Mouse (Mus musculus): ENCODE measurements around the gene Zfp606. TPM values are rescaled to one million over a fixed set of nuclear protein-coding genes. Genes with fewer than 3 reads are reported as not detected.

Zfp606 gene
- polyA plus RNA-seq (2015; fragmentation: Nextera tagmentation; extraction: Ambion mirVana) = 18.6 TPM in 2 replicates

DNA sequence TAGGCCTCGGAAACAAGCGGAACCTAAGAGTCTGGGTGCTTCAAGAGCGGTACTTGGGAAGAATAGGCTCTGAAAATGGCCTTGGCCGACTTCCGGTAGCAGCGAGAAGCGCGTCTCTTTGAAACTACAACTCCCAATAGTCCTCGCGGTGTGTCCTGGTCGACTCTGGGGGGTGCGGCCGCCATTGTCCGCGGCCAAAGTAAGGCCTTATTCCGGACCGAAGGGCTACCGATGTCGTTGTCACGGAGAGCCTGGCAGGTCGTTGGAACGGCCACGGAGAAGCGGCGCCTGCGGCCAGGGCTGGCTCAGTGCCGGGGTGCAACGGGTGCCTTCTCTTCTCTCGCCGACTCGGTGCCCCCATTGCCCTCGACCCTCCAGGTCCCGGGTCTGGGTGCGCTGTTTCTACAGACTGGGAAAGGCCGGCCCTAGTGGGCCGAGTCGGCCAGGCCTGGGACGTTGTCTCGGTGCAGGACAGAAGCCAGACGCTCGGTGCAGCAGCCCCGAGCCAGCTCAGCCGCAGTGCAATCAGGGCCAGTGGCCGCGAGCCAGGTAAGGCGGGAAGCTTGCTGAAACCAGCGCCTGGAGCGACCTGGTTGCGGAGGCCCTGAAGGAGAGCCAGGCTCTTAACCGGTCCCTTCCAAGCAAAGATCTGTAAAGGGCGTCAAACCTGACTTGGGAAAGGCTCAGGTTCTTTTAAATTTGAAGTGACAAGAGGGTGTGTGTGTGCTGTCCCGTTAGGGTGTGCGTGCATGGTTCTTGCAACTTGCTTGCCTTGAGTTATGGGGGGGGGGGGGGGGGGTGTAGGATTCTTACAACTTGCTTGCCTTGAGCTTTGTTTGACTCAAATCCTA lies at the start of gene Zfp606:
Zfp606 (plus strand) TSS at position 136 of the 851 bp plus-strand sequence.
- no peak for TF ChIP-seq CTCF (IDR thresholded peaks at IDR 0.05; ENCODE audit: low read depth)
- H3K4me1 ChIP-seq (replicated peaks; ENCODE audit: insufficient read depth, low read length) = no peaks in the 10 kb centered on the region
- ATAC-seq (replicated peaks; ENCODE audit: low FRiP score, low read depth) = peak; percentile 98
- peak within 1 kb of the TSS; percentile 62 for H3K4me2 ChIP-seq (ENCODE audit: low read length)
- peaks cover 25% of the 10 kb centered on the region for H3K36me3 ChIP-seq (ENCODE audit: insufficient read depth, low read length)
- peak; percentile 97 for DNase-seq (ENCODE audit: low spot score)
- under 1% methylated on average over 51 of the region's 53 CpGs for WGBS
- H3K9ac ChIP-seq (ENCODE audit: low read depth, low read length) = peak within 1 kb of the TSS; percentile 99
- H3K27ac ChIP-seq = peak within 1 kb of the TSS; percentile 90
- no peaks in the 10 kb centered on the region for H3K9me3 ChIP-seq (replicated peaks; ENCODE audit: low read length)
- peak within 1 kb of the TSS; percentile 94 for H3K4me3 ChIP-seq (replicated peaks; ENCODE audit: low read depth, low read length)
- H3K27me3 ChIP-seq (ENCODE audit: insufficient read depth, low read length) = no peaks in the 10 kb centered on the region

DNA sequence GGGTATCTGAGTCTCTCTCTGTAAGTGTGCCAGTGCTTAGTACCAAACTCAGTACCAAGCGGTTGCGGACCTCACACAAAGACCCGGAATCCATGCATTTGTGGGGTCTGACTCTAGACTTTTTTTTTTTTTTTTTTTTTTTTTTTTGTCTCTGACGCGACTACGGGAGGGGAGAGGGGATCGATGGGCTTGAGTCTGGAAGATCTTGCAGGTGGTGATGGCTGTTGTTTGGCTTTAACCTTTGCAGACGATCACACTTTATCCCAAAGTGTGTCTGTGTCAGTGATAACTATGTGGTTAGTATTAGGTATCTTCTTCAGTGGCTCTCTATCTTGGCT lies 885 bp downstream of the Zfp606 start:
- H3K4me1 ChIP-seq (replicated peaks; ENCODE audit: insufficient read depth, low read length) = no peaks in the 10 kb centered on the region
- no peak for ATAC-seq (replicated peaks; ENCODE audit: low FRiP score, low read depth)

DNA sequence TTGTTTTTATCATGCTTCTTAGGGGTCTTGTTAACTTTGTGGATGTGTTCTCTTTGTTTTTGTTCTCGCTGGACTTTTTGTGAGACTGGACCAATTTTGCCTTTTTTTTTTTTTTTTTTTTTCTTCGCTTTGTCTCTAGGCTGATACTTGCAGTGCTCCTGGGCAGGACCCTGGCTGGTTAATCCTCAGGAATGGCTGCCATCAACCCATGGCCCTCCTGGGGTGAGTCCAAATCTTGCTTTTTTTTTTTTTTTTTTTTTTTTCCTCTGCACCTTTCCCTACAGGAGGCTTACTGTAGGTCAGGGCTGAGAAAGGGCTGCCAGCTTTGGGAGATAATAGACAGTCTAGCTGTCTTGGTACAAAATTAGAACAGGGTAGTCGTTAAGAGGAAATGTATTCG lies 1.4 kb downstream of the Zfp606 start:
- no peaks in the 10 kb centered on the region for H3K9me3 ChIP-seq (replicated peaks; ENCODE audit: low read length)
- no peaks in the 10 kb centered on the region for H3K27me3 ChIP-seq (ENCODE audit: insufficient read depth, low read length)
- ATAC-seq (replicated peaks; ENCODE audit: low FRiP score, low read depth) (no peak), DNase-seq (ENCODE audit: low spot score) (no peak)
- H3K4me3 ChIP-seq (replicated peaks; ENCODE audit: low read depth, low read length) = peak overlapping the region; percentile 94
- H3K27ac ChIP-seq = no peak overlapping the region
- no peak for TF ChIP-seq CTCF (IDR thresholded peaks at IDR 0.05; ENCODE audit: low read depth)
- 76% methylated on average over 4 of the region's 4 CpGs for WGBS
- H3K4me1 ChIP-seq (replicated peaks; ENCODE audit: insufficient read depth, low read length) = no peaks in the 10 kb centered on the region
- peak overlapping the region; percentile 99; the same call in 1 of the 2 replicates for H3K9ac ChIP-seq (ENCODE audit: low read depth, low read length)
- peaks cover 36% of the 10 kb centered on the region for H3K36me3 ChIP-seq (ENCODE audit: insufficient read depth, low read length)
- peak overlapping the region; percentile 62 for H3K4me2 ChIP-seq (ENCODE audit: low read length)

More for the DNA sequence above, 885 bp downstream of the Zfp606 start:
- peak overlapping the region; percentile 99 for H3K9ac ChIP-seq (ENCODE audit: low read depth, low read length)
- WGBS = 3% methylated on average over 7 of the region's 8 CpGs
- TF ChIP-seq CTCF (IDR thresholded peaks at IDR 0.05; ENCODE audit: low read depth) = no peak
- no peaks in the 10 kb centered on the region for H3K9me3 ChIP-seq (replicated peaks; ENCODE audit: low read length)
- H3K36me3 ChIP-seq (ENCODE audit: insufficient read depth, low read length) = peaks cover 31% of the 10 kb centered on the region
- no peak overlapping the region for H3K27ac ChIP-seq
- H3K4me2 ChIP-seq (ENCODE audit: low read length) = peak overlapping the region; percentile 62
- peak overlapping the region; percentile 94 for H3K4me3 ChIP-seq (replicated peaks; ENCODE audit: low read depth, low read length)
- H3K27me3 ChIP-seq (ENCODE audit: insufficient read depth, low read length) = no peaks in the 10 kb centered on the region
- DNase-seq (ENCODE audit: low spot score) = peak; percentile 15

DNA sequence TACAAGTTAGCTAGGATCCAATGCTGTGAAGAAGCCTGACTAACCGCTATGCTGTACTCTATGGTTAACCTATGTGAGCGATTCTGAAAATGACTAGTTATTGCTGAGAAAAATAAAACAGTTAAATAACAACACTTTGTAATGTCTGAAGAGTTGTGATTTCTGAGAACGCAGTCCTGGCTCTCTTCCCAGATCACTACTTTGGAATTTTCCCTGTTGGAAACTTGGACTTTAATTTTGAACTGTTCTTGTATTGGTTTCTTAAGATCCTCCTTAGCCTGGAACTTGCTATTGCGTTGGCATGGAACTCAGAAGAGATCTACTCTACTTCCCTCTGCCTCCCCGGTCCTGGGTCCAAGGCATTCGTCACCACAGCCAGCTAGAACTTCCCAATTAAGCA lies 5.7 kb downstream of the Zfp606 start:
- no peaks in the 10 kb centered on the region for H3K4me1 ChIP-seq (replicated peaks; ENCODE audit: insufficient read depth, low read length)
- no peak for TF ChIP-seq CTCF (IDR thresholded peaks at IDR 0.05; ENCODE audit: low read depth)
- no peak overlapping the region for H3K27ac ChIP-seq
- no peak overlapping the region for H3K9ac ChIP-seq (ENCODE audit: low read depth, low read length)
- DNase-seq (ENCODE audit: low spot score) (no peak), ATAC-seq (replicated peaks; ENCODE audit: low FRiP score, low read depth) (no peak)
- no peak overlapping the region for H3K4me3 ChIP-seq (replicated peaks; ENCODE audit: low read depth, low read length)
- peaks cover 69% of the 10 kb centered on the region for H3K36me3 ChIP-seq (ENCODE audit: insufficient read depth, low read length)
- no peak overlapping the region for H3K4me2 ChIP-seq (ENCODE audit: low read length)
- peaks cover 5% of the 10 kb centered on the region for H3K9me3 ChIP-seq (replicated peaks; ENCODE audit: low read length)
- no peaks in the 10 kb centered on the region for H3K27me3 ChIP-seq (ENCODE audit: insufficient read depth, low read length)
- 98% methylated on average over 6 of the region's 6 CpGs for WGBS

DNA sequence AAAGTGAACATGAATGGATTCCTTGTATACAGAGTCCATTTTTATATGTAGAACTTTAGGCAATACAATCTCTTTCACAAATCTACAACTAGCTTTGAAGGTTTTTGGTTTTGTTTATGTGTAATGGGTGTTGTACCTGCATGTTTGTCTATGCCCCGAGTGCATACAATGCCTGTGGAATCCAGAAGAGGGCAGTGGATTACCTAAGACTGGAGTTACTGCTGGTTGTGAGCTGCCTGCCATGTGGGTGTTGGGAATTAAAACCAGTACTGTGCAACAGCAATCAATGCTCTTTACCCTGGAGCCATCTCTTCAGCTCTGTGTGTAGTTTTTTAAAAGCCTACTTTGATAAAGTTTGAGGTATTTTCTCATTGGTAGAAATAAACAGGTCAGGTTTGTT lies 7.9 kb downstream of the Zfp606 start:
- DNase-seq (ENCODE audit: low spot score) (no peak), ATAC-seq (replicated peaks; ENCODE audit: low FRiP score, low read depth) (no peak)
- Histone ChIP-seq H3K27me3 (ENCODE audit: insufficient read depth, low read length) (no peaks in the 10 kb centered on the region), H3K27ac (no peak overlapping the region), H3K9me3 (replicated peaks; ENCODE audit: low read length) (peaks cover 6% of the 10 kb centered on the region), H3K4me1 (replicated peaks; ENCODE audit: insufficient read depth, low read length) (no peaks in the 10 kb centered on the region), H3K4me2 (ENCODE audit: low read length) (no peak overlapping the region), H3K4me3 (replicated peaks; ENCODE audit: low read depth, low read length) (no peak overlapping the region), H3K9ac (ENCODE audit: low read depth, low read length) (no peak overlapping the region), H3K36me3 (ENCODE audit: insufficient read depth, low read length) (peaks cover 82% of the 10 kb centered on the region)
- 100% methylated on average over 1 of the region's 1 CpGs for WGBS
- TF ChIP-seq CTCF (IDR thresholded peaks at IDR 0.05; ENCODE audit: low read depth) = no peak

DNA sequence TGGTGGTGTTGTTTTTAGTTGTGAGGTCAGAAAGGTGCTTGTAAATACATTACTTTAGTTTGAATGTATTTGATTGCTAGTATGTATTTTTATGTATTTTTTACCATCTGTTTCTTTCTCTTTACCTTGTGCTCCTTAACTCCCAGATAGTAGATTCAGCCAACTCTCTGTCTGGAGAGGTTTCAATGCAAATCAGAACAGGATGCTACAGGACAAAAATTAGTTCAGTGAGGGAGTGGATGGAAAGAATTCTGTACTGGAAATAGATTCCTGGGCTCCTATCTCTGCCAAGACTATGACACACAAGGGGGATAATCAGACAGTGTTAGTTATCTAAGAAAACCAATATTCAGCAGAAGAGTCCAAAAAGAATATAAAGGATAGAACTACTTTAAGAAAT lies 8.6 kb downstream of the Zfp606 start:
- Histone ChIP-seq H3K9me3 (replicated peaks; ENCODE audit: low read length) (peaks cover 6% of the 10 kb centered on the region), H3K9ac (ENCODE audit: low read depth, low read length) (no peak overlapping the region), H3K27me3 (ENCODE audit: insufficient read depth, low read length) (no peaks in the 10 kb centered on the region), H3K4me1 (replicated peaks; ENCODE audit: insufficient read depth, low read length) (no peaks in the 10 kb centered on the region), H3K4me3 (replicated peaks; ENCODE audit: low read depth, low read length) (no peak overlapping the region), H3K4me2 (ENCODE audit: low read length) (no peak overlapping the region), H3K27ac (no peak overlapping the region), H3K36me3 (ENCODE audit: insufficient read depth, low read length) (peaks cover 82% of the 10 kb centered on the region)
- ATAC-seq (replicated peaks; ENCODE audit: low FRiP score, low read depth) (no peak), DNase-seq (ENCODE audit: low spot score) (no peak)
- TF ChIP-seq CTCF (IDR thresholded peaks at IDR 0.05; ENCODE audit: low read depth) = no peak

All from kidney, postnatal 0 days (tissue).